Mouse (Mus musculus): ENCODE results near the gene Bcs1l.
A peak's percentile ranks its signal among the peaks of the same experiment; 100 is the strongest.

Bcs1l gene

DNA sequence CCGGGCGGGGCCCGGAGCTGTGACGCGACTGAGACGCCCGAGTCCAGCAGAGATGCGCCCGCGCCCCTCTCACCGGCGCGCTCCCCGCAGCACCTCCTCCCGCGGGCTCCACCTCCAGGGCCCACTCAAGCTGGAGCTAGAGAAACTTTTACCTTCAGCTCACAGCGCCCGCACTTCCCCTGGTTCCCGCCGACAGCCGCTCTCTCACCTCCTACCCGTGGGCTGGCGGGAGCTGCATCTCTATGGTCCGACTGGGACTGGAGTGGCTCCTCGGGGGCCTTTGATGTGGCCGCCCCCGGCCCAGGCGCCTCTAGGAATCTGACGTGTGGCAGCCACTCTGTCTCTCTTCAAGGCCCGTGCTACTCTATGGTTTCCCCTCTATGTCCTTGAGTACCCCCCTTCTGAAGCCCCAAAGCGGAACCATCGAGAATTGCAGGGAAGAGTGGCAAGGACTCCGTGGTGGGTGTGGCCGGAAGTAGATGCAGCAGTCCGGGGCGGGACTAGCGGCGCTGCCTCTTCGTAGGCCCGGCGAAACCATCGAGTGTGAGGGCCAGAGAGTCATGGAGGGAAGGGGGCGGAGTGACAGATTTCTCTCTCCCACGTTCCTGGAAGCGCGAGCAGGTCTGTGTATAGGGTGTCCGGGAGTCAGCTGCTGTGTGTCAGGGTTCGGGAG, at the start of gene Bcs1l, which contains the start of gene Zfp142:
Bcs1l (plus strand) TSS at position 517 of the 673 bp plus-strand sequence.
Zfp142 (minus strand) TSS at position 474 of the 673 bp plus-strand sequence.
- peak; percentile 95 to 97 for DNase-seq (ENCODE audit: low spot score in 2 of 2)

DNA sequence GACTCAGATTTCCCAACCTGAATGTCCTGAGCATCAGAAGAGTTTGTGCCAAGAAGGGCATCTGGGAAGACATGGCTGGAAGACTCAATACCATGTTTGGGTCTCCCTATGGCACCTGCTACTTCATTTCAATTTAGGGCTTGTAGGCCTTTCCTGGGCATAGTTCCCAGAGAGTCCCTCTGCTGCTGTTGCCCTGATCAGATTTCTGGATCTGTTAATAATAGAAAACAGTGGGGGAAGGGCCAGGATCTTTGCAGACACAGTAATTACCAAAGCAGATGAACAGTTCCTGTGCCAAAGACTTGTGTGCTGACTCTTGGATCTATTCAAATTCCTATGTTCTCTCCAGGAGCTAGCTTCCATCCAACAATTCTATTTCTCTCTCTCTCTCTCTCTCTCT, 49.4 kb upstream of the Bcs1l start:
- DNase-seq (ENCODE audit: low spot score in 2 of 2) = no peak

DNA sequence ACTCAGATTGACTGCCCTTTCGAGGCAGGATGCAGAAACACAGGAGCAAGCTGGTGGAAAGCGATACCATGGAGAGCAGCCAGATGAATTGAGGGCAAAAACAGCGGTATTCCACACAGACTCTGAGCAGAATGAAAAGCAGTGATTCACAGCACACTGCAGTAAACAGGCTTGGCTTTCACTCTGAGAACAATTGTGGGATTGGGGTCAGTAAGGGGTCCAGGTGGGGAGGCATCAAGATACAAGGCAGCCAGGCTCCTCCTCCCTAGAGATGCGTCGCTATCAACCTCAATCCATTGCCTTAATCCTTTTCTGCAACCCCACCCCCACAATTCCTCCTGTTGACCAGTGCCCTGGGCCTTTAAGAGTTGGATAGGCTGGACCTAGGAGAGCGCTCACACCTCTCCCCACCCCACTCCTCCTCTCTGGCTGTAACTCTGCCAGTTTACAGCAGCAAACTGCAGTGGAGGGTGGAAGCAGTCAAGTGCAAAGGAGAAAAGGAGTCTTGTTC, 45.6 kb upstream of the Bcs1l start, which contains the start of gene Plcd4:
Plcd4 (plus strand) TSS at position 438 of the 511 bp plus-strand sequence.
- no peak for DNase-seq (ENCODE audit: low spot score in 2 of 2)

DNA sequence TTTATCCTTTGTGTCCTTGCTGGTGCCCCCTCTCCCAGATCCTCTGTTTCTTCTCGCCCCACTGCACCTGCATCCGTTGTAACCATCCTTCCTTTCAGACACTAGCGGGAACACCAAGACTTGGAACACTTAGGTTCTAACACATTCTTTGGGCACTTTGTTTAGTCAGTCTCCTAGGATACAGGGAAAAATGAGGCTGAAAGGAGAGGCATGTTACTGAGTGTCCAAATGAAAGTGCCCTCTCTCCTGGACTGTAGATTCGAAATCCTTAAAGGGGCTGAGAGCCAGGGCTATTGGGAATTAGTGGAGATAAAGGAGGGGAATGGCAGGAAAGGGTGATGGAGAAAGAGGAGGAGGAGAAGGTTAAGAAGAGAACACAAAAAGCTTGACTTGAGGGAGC, 43.9 kb upstream of the Bcs1l start, which contains the start of gene Usp37:
Usp37 (minus strand) TSS at position 101 of the 400 bp plus-strand sequence.
- no peak for DNase-seq (ENCODE audit: low spot score in 2 of 2)

DNA sequence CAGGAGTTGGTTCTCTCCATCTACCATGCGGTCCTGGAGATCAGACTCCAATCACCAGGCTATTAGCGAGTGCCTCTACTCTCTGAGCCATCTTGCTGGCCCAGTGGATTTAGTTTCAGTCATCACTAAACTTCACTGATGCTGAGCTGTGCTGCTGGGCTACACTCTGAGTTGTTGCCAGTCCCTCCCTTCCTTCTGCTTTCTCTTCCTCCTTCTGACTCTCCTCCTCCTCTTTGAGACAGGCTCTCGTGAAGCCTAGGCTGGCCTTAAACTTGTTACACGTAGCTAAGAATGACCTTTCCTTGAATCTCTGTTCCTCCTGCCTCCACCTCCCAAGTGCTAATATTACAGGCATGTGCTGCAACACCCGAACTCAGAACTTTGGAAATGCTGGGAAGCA, 29.0 kb upstream of the Bcs1l start:
- DNase-seq (ENCODE audit: low spot score in 2 of 2) = no peak

DNA sequence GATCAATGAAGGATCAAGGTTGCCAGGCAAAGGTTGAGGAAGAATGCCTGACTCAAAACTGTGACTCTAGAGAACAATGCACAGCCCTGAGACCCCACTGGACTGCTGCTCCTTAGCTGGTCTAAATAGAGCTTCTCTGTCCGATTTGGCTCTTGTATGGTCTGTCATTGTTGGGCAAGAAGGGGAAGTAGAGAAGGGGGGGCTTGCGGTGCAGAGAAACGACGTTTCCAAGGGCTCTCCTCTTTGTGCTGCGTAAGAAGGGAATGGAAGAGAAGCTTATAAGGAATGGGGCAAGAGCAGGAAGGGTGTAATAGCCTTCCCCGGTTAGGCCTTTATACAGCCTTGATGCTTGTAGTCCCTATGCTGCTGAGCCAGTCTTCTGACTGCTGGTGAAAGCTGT, 22.3 kb upstream of the Bcs1l start:
- no peak for DNase-seq (ENCODE audit: low spot score in 2 of 2)

DNA sequence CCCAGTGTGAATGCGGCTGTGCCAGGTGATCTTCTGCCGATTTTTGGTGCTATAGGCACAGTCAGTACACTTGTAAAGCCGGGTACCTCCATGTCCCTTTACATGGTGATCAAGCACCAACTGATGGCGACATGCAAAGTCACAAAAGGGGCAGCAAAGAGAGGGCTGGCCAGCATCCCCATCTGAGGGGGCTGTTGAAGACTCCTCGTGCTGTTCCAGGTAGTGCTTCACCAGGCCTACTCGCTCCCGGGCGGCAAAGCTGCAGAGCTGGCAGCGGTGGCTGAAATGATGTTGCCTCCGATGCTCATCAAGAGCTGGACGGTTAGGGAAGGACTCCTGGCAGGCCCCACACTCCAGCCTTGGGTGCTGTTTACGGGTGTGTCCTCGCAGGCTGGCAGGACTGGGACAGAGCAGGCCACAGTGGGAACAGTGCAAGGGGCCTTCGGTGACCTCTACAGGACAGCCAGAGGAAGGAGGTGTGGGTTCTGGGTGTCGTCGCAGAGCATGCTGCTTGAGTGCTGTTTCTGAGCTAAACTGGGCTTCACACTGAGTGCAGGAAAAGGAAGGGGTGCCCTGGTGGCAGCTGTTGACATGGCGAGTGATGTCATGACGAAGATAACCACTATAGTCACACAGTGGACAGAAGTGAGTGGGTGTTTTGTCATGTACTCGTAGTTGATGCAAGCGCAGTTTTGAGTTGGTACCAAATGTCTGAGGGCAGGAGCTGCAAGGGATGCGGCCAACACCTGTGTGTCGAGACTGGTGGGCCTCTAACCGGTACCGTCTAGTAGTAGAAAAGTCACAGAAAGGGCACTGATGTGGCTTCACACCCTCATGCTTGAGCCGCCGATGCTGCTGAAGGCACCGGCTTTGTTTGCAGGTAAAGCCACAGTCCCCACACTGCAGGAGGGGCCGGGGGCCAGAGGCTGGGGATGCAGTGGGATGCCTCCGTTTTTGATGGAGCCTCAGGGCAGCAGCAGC, 18.1 kb upstream of the Bcs1l start:
- DNase-seq (ENCODE audit: low spot score in 2 of 2) = no peak

DNA sequence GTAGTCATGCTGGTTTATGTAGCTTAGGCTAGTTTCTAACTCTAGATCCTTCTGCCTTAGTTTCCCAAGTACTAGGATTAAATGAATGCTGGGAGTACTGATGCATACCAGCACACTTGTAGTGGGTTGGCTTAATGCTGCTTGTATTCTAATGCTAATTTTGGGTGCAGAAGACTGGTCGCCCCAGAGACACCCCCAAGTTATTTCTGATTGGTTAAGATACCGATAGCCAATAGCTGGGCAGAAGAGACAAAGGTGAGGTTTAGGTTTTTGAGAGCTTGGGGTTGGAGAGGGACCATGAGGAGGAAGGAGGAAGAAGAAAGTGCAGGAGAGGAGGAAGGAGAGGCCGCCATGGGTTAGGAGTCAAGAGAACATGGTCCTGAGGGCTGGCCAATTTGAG, 5.5 kb upstream of the Bcs1l start:
- no peak for DNase-seq (ENCODE audit: low spot score in 2 of 2)

DNA sequence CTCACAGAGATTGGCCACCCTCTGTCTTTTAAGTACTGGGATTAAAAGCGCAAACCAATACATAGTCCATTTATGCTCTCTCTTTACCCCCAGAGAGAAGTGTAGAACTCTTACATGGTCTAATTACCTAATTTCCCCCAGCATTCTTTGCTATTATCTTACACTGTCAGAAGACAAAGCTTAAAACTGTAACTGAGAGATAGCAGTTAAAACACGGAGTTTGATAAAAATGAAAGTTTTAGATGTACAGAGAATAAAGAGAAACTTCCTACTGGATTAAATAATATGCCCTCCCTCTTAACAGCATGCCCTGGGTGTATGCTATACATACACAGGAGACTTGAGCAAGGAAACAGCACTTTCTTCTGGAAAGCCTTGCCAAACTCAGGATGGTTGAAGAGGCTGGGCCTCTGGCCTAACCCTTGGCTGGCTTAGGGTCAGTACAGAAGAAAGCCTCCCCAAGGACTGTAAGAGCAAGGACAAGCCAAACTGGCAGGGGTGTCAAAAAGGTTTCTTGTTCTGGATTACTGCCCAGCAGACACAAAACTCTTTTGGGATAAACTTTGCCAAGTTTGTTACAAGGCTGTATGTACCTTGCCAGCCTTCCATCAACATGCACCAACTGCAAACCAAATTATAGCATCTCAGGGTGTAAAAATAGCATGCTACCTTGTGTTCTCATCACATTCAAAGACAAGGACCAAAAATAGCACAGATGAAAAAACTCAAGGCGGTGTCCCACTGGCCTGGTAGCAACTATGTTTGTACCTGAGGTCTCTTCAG, 3.3 kb upstream of the Bcs1l start:
- no peak for DNase-seq (ENCODE audit: low spot score in 2 of 2)

DNA sequence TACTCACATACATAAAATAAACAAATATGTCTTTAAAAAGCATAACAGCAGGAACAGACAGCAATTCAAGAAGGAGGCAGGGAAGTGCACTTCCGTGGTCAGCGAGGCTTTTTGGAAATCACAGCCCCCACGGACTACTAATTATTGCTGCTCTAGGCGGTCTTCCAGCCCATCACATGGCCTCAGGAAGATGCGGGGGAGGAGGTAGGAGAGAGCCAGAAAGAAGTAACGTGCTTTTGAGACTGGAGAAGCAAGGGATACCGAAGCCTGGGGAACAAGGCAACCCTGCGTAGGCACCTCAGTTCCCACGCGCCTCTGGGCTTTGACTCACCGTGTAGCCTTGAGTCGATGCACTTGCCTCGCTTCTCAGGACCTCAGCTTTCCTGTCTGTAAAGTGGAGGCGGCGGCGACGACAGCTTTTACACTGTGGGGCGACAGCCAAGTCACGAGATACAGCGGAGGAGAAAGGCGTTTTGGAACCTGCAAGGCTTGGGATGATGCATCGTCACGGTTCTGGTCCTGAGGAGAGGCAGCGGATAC, 786 bp upstream of the Bcs1l start:
- no peak for DNase-seq (ENCODE audit: low spot score in 2 of 2)

DNA sequence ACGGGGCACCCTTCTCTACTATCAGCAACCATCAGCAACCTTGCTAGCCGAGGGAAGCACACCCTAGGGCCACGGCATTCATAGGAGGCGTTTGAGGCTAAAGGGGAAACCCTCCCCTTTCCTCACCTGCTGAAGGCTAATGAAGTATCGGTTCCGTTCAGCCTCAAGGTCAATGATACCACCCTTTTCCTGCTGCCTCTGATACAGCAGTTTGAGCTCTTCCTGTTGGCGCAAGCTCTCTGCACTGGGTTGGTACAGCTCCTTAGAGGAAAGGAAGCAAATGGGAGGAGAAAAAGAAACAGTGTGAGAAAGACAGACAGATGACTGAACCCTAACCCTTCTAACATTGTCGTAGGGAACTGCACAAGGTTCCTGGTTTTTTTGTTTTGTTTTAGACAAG, 6.3 kb downstream of the Bcs1l start:
- no peak for DNase-seq (ENCODE audit: low spot score in 2 of 2)

DNA sequence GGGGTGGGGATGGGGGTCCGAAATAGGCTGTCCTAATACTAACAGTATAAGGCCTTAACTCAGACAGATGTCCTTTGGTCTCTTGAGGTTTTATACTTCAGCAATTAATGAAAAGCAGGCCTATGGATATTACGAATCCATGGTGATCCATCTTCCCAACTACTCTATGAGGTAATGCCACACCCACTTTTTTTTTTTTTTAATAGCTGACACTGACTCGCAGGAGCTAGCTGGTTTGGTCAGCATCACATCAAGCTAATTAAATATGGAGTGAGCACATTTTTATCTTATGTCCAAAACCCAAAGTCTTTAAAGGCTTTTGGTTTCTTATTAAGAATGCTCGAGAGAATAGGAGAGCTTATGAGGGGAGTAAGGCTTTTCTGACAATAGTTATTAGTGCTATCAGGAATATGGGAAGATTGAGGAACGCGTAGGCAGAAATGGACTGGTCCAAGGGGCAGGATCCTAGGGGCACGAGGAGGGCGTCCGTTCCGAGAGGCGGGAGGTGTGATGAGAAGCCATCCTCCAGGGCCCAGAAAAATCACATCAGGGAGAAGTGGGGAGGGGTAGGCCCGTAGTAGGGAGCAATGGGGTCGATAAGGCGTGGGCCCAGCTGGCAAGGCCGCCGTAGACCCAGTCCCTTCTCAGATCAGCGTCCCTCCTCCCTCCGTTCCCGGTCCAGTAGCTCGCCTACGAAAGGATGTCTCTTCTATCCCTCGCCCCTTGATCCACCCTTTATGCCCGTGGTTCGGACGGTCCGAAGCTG, 12.6 kb downstream of the Bcs1l start:
- DNase-seq (ENCODE audit: low spot score in 2 of 2) = no peak

DNA sequence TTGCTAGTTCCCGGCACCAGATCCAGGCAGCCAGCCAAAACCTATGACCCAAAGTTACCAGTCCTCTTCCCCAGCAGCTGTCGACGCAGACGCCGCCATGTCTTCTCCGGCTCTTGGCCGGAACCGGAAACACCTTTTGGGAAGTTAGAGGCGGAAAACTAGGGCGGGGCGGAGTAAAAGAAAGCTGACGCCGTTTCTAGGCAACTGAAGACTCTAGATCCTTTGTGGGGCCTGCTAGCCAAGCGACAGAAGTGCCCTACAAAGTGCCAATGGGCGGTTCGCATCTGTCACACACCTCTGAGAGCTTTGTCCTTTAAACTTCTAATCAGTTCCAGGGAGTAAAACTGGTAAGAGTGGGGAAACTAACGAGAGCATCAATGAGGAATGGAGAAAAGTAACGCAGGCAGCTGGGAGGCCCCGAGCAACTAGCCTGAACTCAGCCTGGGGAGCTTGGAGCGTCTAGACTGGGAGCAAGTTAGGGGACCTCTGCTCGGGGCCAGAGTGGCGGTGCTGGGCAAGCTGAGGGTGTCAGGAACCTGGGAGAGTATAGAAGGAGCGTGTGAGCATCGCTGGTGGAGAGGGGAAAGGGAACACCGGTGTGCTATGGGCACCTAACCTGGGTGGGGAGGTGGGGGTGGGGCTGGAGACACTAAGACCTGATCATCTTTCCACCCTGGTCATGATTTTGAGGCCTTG, 13.3 kb downstream of the Bcs1l start, which contains the start of the genes Rnf25 and Stk36:
Rnf25 (minus strand) TSS at position 131 of the 696 bp plus-strand sequence.
Stk36 (plus strand) TSS at position 179 of the 696 bp plus-strand sequence.
- DNase-seq (ENCODE audit: low spot score in 2 of 2) = peak; percentile 57 to 68

DNA sequence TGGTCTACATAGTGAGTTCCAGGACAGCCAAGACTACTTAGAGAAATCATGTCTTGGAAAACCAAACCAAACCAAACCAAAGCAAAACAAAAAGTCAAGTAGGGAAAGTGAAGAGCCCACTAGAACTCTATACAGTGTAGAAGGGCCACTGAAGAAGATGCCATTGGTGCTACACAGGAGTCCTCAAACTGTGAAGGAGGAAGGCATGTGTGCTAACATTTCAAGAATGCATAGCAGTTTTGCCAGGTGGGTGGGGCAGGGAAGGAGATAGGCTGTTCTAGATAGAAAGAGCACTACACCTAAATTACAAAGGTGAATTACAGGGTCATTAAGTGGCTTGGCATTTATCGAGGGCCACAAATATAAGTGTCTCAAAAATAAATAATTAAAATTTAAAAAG, 36.1 kb downstream of the Bcs1l start:
- DNase-seq (ENCODE audit: low spot score in 2 of 2) = no peak

DNA sequence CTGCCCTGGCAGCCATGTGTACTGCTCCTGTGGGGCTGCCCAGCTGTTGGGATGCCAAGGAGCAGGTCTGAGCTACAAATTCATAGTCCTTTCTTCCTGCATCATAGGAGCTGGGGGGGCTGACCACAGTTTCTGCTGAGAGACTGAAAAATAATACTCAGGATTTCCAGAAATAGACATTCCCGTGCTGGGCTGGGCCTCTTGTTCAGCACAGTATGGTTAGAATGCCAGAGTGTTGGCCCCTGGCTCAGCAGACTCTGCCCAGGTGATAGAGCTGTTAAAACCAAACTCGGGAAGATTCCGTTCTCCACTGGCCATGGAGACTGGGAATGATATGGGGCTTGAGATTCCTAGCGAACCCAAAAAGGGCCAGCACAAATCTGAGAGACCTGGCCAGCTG, 38.0 kb downstream of the Bcs1l start:
- DNase-seq (ENCODE audit: low spot score in 2 of 2) = no peak

DNA sequence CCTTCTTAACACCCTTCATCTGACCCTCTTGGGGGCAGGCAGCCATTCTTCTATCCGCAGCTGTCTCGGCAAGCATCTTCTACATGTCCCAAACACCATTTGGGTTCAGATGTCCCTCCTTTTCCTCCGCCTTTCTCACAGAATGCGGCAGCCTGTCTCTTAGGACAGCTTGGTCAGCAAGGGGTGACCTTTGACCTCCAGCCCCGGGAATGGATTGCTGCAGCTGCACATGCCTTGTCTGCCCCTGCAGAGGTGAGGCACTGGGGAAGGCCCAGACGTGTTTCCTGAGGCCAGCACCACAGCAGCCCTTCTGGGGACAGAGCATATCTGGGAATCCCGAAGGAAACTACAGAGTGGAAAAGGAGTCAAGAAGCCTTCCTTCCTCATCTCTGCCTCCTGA, 39.9 kb downstream of the Bcs1l start:
- no peak for DNase-seq (ENCODE audit: low spot score in 2 of 2)

DNA sequence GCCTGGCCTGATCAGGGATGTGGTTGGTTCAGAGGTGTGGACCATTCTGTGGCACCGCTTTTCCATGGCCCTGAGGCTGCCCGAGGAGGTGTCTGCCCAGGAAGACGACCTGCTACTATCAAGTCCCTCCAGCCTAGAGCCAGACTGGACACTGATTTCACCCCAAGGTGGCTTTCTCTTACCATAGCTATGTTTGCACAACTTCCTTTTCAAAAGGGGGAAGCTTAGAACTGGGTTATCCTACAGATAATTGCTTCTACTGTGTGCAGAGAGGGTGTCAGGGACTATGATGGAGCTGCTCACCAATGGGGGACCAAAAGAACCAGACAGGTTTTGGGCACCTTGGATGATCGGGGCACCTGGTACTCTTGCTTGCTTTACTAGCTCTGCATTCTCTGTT, 44.6 kb downstream of the Bcs1l start:
- DNase-seq (ENCODE audit: low spot score in 2 of 2) = no peak
